Mouse (Mus musculus) heart, postnatal 10 days (tissue): ENCODE results near the gene Immp2l. TPM values are rescaled to one million over a fixed set of nuclear protein-coding genes. Genes with fewer than 3 reads are reported as not detected.

Experiments used
- DNase-seq, 2 experiments: peaks; one replicate each; pipeline ENCODE4 v3.0.0; 2021
- intact Hi-C: fragments of 180-260 bp; cut with DNase I; formaldehyde crosslinking; loops from one replicate; pipeline ENCODE4 v1.15.1; 2025
- total RNA-seq, 2 experiments: library from RNA; stranded (reverse); gene quantifications; 2 replicates each; pipeline ENCODE4 v1.2.3; 2021

Immp2l gene
- total RNA-seq, 2 experiments from 2014 or later = 10.2 to 11.5 TPM

GRCm38 (mm10) chr12:41167802-41168201, 143.9 kb downstream of the Immp2l start:
- no peak for DNase-seq
- intact Hi-C loops = no loop called here

- intact Hi-C loops = no loop called here
- DNase-seq = no peak
These were observed 146.2 kb downstream of the Immp2l start for GRCm38 (mm10) chr12:41170051-41170450.

- intact Hi-C loops = no loop called here
- DNase-seq = no peak
These were observed 159.0 kb downstream of the Immp2l start for GRCm38 (mm10) chr12:41182856-41183255.

GRCm38 (mm10) chr12:41185060-41185459, 161.2 kb downstream of the Immp2l start:
- DNase-seq = no peak
- intact Hi-C loops = no loop called here

GRCm38 (mm10) chr12:41185509-41185908, 161.6 kb downstream of the Immp2l start:
- intact Hi-C loops = no loop called here
- DNase-seq = no peak

GRCm38 (mm10) chr12:41192829-41193228, 168.9 kb downstream of the Immp2l start:
- intact Hi-C loops = no loop called here
- DNase-seq = no peak

- intact Hi-C loops = no loop called here
- DNase-seq = no peak
These were observed 172.5 kb downstream of the Immp2l start for GRCm38 (mm10) chr12:41196374-41196773.

GRCm38 (mm10) chr12:41215186-41215585, 191.3 kb downstream of the Immp2l start:
- no peak for DNase-seq
- intact Hi-C loops = no loop called here

- DNase-seq = peak in 1 of 2 experiments; percentile 4
- intact Hi-C loops = loop anchor here (5.0 kb wide), 1 partner anchor 110 kb away; no protein-coding TSS in a partner anchor
These were observed 198.0 kb downstream of the Immp2l start for GRCm38 (mm10) chr12:41221893-41222292.

GRCm38 (mm10) chr12:41223686-41224085, 199.8 kb downstream of the Immp2l start:
- intact Hi-C loops = loop anchor here (5.0 kb wide), 1 partner anchor 111 kb away; no protein-coding TSS in a partner anchor
- no peak for DNase-seq

- intact Hi-C loops = loop anchor here (5.0 kb wide), 1 partner anchor 112 kb away; no protein-coding TSS in a partner anchor
- DNase-seq = no peak
These were observed 200.6 kb downstream of the Immp2l start for GRCm38 (mm10) chr12:41224538-41224937.

- intact Hi-C loops = no loop called here
These were observed 208.1 kb downstream of the Immp2l start for GRCm38 (mm10) chr12:41231966-41232365.

GRCm38 (mm10) chr12:41237880-41238279, 214.0 kb downstream of the Immp2l start:
- intact Hi-C loops = no loop called here

More at GRCm38 (mm10) chr12:41231966-41232365, 208.1 kb downstream of the Immp2l start:
- DNase-seq = no peak

GRCm38 (mm10) chr12:41241221-41241620, 217.3 kb downstream of the Immp2l start:
- intact Hi-C loops = no loop called here
- no peak for DNase-seq

More at GRCm38 (mm10) chr12:41237880-41238279, 214.0 kb downstream of the Immp2l start:
- no peak for DNase-seq

- DNase-seq = no peak
- intact Hi-C loops = no loop called here
These were observed 224.4 kb downstream of the Immp2l start for GRCm38 (mm10) chr12:41248254-41248653.

- intact Hi-C loops = no loop called here
- no peak for DNase-seq
These were observed 226.2 kb downstream of the Immp2l start for GRCm38 (mm10) chr12:41250123-41250522.

- DNase-seq = no peak
- intact Hi-C loops = no loop called here
These were observed 234.0 kb downstream of the Immp2l start for GRCm38 (mm10) chr12:41257905-41258304.

- no peak for DNase-seq
- intact Hi-C loops = no loop called here
These were observed 235.7 kb downstream of the Immp2l start for GRCm38 (mm10) chr12:41259608-41260007.

- intact Hi-C loops = loop anchor here (1.0 kb wide), 1 partner anchor 10 kb away; no protein-coding TSS in a partner anchor
- no peak for DNase-seq
These were observed 250.2 kb downstream of the Immp2l start for GRCm38 (mm10) chr12:41274136-41274535.

GRCm38 (mm10) chr12:41275361-41275760, 251.5 kb downstream of the Immp2l start:
- intact Hi-C loops = no loop called here
- DNase-seq = no peak

- intact Hi-C loops = no loop called here
- DNase-seq = no peak
These were observed 254.0 kb downstream of the Immp2l start for GRCm38 (mm10) chr12:41277896-41278295.

GRCm38 (mm10) chr12:41289047-41289446, 265.2 kb downstream of the Immp2l start:
- DNase-seq = no peak
- intact Hi-C loops = no loop called here

GRCm38 (mm10) chr12:41307015-41307414, 283.1 kb downstream of the Immp2l start:
- intact Hi-C loops = no loop called here

More at GRCm38 (mm10) chr12:41307015-41307414, 283.1 kb downstream of the Immp2l start:
- DNase-seq = no peak
